8 mouse cellular contexts compared by ENCODE assay signal in genomic region chr3:35933405-35933777, GRCm38 (mm10). TPM values are rescaled to one million over a fixed set of nuclear protein-coding genes. Genes with fewer than 3 reads are reported as not detected.
A peak's percentile ranks its signal among the peaks of the same experiment; 100 is the strongest.
DNase-seq lines count a peak whose midpoint lies in the region; ATAC-seq lines count a peak whose summit lies in the region.

No protein-coding gene starts in this region.

- peaks cover 13% of the 10 kb centered on the region for H3K4me1 ChIP-seq in forebrain, embryonic 14.5 days (ENCODE audit: control insufficient read depth, insufficient read depth, low read length)

- no peaks in the 10 kb centered on the region for H3K9me3 ChIP-seq in forebrain, embryonic 14.5 days (replicated peaks; ENCODE audit: control insufficient read depth, low read length)

- H3K27me3 ChIP-seq in forebrain, embryonic 14.5 days (replicated peaks; ENCODE audit: control insufficient read depth, insufficient read depth, low read length), result no peaks in the 10 kb centered on the region
- no peaks in the 10 kb centered on the region for H3K27me3 ChIP-seq in splenic B cell, adult 2 months (ENCODE audit: control insufficient read depth, insufficient read depth, low read length, poor library complexity, severe bottlenecking)

- peak; percentile 49 for ATAC-seq in forebrain, embryonic 14.5 days
- ATAC-seq in megakaryocyte, adult 5-6 weeks (ENCODE audit: poor library complexity, severe bottlenecking), result peak; percentile 57

- DNase-seq in adrenal gland, postnatal 10 days, result peak; percentile 44
- DNase-seq in adrenal gland, adult 8-10 months, result no peak
- DNase-seq in 3134 (ENCODE audit: extremely low read depth, insufficient read length, low spot score), result peak; percentile 72
- peak; percentile 61 for DNase-seq in brain, adult 2 months (ENCODE audit: low read depth, low spot score)
- DNase-seq in forebrain, embryonic 14.5 days (ENCODE audit: low spot score), result peak; percentile 72
- DNase-seq in kidney, postnatal 10 days, result peak; percentile 48
- DNase-seq in splenic B cell, adult 2 months (ENCODE audit: low read depth, low spot score), result peak; percentile 61

- H3K4me3 ChIP-seq in forebrain, embryonic 14.5 days (ENCODE audit: low read depth, low read length), result peak overlapping the region; percentile 87

- H3K9ac ChIP-seq in forebrain, embryonic 14.5 days (ENCODE audit: low read length), result peak overlapping the region; percentile 95

- under 1% methylated on average over 14 of the region's 14 CpGs for WGBS in forebrain, embryonic 14.5 days

- peak overlapping the region; percentile 91 for H3K4me2 ChIP-seq in forebrain, embryonic 14.5 days (ENCODE audit: low read length)

- H3K36me3 ChIP-seq in forebrain, embryonic 14.5 days (ENCODE audit: control insufficient read depth, insufficient read depth, low read length), result 0 out of 2 replicates have a peak, but pooled peaks cover 5% of the 10 kb centered on the region
- no peaks in the 10 kb centered on the region; the same call in 1 of the 2 replicates for H3K36me3 ChIP-seq in splenic B cell, adult 2 months (ENCODE audit: control insufficient read depth, insufficient read depth, low read length, poor library complexity, severe bottlenecking)

- H3K27ac ChIP-seq in forebrain, embryonic 14.5 days (ENCODE audit: low read depth, low read length), result no peak overlapping the region

RNA-seq across cellular contexts. Expression of gene Dcun1d1, which starts 3.9 kb away (rescaled TPM):
- total RNA-seq in adrenal gland, postnatal 10 days (2021), result 10 to 100 TPM; 55.3 to 65.0 TPM
- 10 to 100 TPM; 74.5 to 85.3 (median 77.8) TPM for total RNA-seq in adrenal gland, adult 8-10 months (2022)
- 103 and 121 TPM in 2 replicates for polyA plus RNA-seq in forebrain, embryonic 14.5 days (2014; fragmentation: Nextera tagmentation; extraction: Ambion mirVana)
- 131 and 137 TPM in 2 replicates for total RNA-seq in megakaryocyte, adult 5-6 weeks (2015)
- 154 and 189 TPM in 2 replicates for total RNA-seq in megakaryocyte, adult 5-6 weeks (2017)
